Mouse (Mus musculus) mouse trophoblast stem cell (cell line): ENCODE measurements around the gene Src.

Experiments used
- in situ Hi-C, 2 experiments: fragments of 300-500 bp; cut with MseI, MboI; formaldehyde crosslinking; loops; 2 replicates in 1 of 2; 3 replicates in 1 of 2; pipeline ENCODE4 v1.15.1; 2025

Src gene

DNA sequence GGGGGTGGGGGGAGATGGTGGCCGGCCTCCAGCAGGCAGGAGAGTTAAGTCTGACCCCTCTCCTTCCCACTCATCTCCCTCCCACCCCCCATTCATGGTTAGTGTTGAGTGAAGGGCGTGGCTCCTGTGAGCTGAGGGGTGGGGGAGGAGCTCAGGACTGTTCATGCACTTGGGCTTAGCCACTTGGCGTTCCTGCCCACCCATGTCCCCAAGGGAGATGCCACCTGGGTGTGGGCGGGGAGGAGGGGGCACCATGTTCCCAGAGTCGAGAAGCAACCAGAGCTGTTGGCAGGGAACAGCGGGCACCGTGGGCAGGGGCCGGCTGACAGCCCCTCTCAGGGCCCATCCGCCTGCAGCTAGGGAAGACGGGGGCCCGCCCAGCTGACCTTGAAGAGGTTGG is 18.3 kb downstream of the Src start:
- in situ Hi-C loops: no loop called here

DNA sequence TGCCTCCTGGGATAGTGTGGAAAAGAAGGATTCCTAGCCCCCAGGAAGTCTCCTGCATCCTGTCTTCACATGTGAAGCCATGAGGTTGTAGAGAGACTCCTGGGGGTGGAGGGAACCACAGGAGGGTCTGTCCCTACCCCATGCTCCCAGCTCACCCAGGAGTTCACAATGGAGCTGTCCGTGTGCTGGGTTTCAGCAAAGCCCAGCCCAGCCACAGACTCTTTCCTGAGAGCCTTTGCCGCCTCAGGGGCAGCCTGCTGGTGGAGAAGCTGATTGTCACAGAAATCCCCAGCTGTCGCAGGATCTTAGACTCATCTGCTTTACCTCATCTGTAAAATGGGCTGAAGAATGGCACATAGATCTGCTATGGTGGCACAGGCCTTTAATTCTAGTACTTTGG is 18.9 kb downstream of the Src start:
- in situ Hi-C loops: no loop called here

GRCm38 (mm10) chr2:157441363-157441762 is 23.1 kb downstream of the Src start:
- in situ Hi-C loops: no loop called here

- in situ Hi-C loops: no loop called here
Observed at GRCm38 (mm10) chr2:157447297-157448158, 29.3 kb downstream of the Src start.

DNA sequence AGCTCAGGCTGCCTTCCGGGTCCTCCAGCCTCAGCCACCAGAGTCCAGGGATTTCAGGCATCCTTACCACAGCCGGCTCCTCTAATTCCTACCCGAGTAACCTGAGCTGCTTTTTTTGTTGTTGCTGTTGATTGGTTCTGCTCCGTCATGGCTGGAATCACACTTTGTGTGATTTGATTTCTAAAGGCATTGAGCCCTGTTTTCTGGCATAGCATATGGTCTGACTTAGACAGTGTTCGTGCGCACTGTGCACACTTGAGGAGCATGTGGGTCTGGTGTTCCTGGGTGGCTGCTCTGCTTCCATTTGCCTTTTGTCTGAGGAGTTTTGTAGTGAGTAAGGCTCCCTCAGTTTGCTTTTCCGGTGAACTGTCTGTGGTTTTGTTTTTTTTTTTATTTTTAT is 30.1 kb downstream of the Src start:
- in situ Hi-C loops: no loop called here

DNA sequence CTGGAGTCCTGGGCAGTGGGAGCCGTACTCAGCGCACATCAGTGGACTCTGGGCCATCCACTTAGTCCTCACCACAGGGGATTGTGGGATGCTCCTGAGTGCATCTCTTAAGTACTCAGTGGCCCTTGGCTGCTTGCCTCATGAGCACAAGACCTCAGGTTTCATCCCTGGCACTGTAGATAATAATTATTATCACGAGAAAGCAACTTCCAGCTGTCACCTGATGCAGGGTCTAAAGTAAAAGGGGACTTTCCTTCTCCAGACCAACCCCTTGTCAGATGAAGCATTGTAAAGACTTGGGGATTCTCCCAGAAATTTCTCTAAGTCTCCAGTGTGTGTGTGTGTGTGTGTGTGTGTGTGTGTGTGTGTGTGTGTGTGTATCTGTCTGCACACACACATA is 32.7 kb downstream of the Src start:
- in situ Hi-C loops: no loop called here

DNA sequence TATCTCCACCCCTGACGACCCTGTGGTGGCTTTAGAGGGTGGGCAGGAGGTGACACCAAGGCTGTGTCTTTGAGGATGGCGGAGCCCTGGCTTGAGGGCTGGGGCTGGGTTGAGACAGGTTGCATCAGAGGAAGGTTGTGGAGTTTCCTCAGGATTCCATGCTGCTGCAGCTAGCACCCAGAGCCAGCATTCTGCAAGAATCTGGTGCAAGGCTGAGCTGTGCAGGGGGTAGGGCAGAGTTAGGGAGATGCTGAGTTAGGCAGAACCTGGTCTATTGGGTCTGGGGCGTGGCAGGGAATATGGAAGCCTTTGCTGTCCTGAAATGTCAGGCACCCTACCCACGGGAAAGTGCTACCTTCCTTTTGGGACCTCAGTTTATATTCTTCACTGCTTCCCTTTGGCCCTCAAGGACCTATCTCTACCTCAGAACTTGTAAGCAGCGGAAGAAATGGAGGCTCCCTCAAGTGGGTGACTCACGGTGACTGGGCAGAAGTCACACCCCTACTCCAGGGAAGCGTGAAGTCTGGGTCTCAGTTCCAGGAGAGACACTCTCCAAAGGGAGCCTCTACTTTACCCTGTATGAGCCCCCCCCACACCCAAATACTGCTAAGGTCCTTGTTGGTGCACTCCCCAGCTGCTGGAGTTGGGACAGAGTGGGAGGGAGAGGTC is 33.3 kb downstream of the Src start:
- in situ Hi-C loops: no loop called here

DNA sequence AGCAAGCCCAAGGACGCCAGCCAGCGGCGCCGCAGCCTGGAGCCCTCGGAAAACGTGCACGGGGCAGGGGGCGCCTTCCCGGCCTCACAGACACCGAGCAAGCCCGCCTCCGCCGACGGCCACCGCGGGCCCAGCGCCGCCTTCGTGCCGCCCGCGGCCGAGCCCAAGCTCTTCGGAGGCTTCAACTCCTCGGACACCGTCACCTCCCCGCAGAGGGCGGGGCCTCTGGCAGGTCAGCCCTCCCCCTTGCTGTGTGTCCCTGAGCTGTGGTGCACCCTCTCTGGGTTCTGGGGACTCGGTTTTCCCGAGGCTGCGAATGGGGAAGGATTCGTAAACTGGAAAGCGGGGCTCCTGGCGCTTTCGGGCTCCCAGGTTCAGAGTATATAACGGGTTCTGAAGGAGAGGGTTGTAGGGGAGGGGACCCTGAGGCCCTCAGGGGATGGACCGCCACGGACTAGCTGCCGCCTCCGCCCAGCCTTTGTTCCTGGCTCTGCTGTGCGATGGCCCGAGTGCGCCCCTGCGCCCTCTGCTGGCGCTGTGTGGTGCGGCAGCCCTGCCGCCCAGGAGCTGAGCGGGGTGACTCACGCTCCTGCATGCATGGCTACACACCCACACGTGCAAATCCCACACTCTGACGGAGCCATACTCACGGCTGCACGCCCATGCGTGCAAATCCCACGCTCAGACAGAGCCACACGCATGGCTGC is 39.0 kb downstream of the Src start:
- in situ Hi-C loops: loop anchor here in 1 of 2 experiments (5.0 kb wide), 1 partner anchor 115 kb away; no protein-coding TSS in a partner anchor

DNA sequence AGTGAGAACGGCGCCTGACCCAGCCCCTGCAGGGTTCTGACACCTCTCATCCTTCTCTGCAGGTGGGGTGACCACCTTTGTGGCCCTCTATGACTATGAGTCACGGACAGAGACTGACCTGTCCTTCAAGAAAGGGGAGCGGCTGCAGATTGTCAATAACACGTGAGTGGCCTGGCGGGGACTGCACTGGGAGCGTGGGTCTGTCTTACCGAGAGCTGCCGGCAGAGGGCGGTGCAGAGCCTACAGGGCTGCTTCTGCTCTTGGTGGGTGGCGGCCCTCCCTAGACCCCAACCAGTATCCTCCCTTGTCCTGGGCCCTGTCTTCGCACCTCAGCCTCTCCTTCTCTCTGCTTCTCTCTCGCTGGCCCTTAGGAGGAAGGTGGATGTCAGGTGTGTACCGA is 40.2 kb downstream of the Src start:
- in situ Hi-C loops: loop anchor here in 1 of 2 experiments (5.0 kb wide), 1 partner anchor 116 kb away; no protein-coding TSS in a partner anchor

DNA sequence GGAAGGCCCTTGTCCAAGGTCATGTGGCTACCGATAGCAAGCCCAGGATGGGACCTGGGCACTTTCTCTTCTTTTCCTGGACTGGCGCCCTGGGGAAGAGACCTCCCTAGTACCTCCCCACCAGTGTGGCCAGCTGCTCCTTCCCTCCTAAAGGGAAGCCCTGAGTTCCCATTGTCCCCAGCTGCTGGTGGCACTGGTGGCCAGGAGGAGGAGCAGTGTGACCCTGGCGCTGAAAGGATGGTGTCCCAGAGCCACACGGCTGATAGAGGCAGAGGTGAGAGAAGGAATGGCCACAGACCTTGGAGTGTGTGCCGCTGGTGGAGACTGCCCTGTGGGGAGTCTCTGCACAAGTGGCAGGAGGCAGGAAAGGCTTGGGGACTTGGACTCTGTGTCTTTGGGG is 41.5 kb downstream of the Src start:
- in situ Hi-C loops: loop anchor here (5.0 to 10.0 kb wide), 2 partner anchors 115 to 117 kb away; partner anchors contain the start of gene Ghrh (in 1 of the 2)

DNA sequence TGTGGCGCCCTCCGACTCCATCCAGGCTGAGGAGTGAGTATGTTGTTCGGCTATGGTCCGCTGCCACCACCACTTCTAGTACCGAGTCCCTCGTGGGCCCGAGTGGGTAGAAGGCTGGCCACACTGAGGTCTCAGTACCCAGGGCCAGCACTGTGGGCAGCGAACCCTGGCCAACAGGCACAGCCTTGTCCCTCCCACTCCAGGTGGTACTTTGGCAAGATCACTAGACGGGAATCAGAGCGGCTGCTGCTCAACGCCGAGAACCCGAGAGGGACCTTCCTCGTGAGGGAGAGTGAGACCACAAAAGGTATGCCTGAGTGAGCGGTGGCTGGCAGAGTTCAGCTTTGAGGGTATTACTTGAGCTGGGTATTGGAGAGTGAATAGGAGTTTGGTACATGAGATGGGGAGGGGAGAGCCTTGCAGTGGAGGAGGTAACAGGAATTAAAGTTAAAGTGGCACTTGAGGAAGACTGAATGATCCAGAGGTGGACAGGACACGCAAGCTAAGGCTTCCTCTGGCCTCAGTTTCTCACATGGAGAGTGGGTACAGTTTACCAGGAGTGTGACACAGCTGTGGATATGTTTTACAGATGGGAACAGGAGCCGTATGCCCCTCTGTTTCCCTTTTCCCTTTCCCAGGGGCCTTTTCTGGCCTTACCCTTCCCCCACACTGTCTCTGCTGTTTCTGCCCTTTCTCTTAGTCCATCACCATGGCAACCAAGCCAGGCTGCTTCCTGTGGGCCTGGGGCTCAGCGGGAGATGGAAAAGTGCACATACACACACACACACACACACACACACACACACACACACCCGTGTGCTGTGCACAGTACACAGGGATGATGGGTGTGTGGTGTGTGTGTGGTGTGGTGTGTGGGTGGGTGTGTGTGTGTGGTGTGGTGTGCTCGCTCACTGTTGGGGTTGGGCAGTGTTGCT is 44.8 kb downstream of the Src start:
- in situ Hi-C loops: loop anchor here in 1 of 2 experiments (10.0 kb wide), 1 partner anchor 118 kb away; the partner anchor contains the start of gene Ghrh

DNA sequence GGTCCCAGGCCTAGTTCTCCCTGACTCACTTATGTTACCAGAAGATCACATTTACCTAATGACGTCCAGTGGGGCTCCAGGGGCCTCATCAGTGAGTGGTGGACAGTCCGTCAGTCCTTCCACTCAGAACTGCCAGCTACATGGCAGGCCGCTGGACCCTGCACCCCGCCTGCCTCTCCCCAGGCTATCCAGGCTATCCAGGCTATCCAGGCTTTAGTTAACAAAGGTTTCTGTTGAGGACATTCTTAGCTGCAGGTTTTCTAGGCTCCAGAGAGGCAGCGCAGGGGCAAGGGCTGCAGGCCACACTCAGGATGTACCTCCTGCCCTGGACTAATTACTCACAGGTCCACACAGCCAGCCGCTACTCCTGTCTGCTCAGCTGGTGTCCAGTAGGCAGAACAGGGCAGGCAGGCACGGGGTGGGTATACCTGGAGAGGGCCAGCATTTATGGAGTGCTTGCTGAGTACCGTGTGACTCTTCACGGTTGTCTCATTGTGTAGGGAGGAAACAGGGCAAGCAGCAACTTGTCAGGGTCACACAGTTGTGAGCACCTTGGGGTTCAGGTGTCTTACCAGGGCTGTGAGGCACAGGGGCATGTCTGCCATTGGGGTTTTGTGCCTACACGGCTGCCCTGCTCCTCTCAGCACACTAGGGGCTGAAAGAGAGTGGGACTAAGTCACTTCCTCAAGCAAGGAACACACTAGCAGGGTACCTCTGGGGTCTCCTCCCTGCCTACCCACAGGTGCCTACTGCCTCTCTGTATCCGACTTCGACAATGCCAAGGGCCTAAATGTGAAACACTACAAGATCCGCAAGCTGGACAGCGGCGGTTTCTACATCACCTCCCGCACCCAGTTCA is 45.9 kb downstream of the Src start:
- in situ Hi-C loops: loop anchor here in 1 of 2 experiments (10.0 kb wide), 1 partner anchor 119 kb away; the partner anchor contains the start of gene Ghrh

GRCm38 (mm10) chr2:157464746-157465126 is 46.5 kb downstream of the Src start:
- in situ Hi-C loops: loop anchor here in 1 of 2 experiments (10.0 kb wide), 1 partner anchor 120 kb away; the partner anchor contains the start of gene Ghrh

GRCm38 (mm10) chr2:157466836-157467235 is 48.6 kb downstream of the Src start:
- in situ Hi-C loops: loop anchor here in 1 of 2 experiments (10.0 kb wide), 1 partner anchor 122 kb away; the partner anchor contains the start of gene Ghrh

- in situ Hi-C loops: loop anchor here in 1 of 2 experiments (10.0 kb wide), 1 partner anchor 123 kb away; the partner anchor contains the start of gene Ghrh
Observed at GRCm38 (mm10) chr2:157468130-157468796, 50.0 kb downstream of the Src start.

DNA sequence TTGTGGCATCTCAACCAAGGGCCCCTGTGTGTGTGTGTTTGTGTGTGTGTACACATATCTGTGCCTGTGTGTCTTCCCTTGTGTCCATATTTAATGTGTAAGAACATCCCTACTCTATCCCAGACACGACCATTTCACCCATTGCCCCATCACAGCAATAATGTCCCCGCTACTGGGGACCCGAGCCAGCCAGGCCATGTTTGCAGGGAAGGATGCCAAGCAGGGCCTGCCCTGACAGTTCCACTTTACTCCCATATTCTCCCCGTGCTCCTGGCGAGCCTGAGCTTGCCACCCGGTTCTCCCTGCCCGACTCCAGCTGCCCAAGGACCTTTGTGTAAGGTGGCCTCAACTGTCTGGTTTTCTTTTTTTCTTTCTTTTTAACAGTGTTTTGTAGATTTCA is 53.0 kb downstream of the Src start:
- in situ Hi-C loops: no loop called here

DNA sequence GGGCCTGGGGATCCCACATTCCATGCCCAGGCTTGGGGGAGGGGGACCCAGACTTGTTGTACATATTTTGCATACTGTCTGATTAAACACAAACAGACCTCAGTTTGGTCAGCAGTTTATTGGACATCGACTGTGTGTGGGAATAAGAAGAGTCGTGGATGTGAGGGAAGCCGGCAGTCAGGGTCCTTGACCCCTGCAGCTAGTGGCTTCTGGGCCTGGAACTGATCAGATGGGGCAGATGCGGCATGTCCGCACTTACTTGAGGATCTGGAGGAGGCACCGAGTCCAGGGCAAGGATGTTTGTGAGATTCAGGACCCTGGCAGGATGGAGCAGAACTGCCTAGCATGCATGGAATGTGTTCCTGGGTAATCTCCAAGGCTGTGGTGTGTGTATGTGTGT is 53.5 kb downstream of the Src start:
- in situ Hi-C loops: no loop called here

GRCm38 (mm10) chr2:157472469-157472868 is 54.2 kb downstream of the Src start:
- in situ Hi-C loops: no loop called here

GRCm38 (mm10) chr2:157474269-157474729 is 56.1 kb downstream of the Src start:
- in situ Hi-C loops: no loop called here
